9 mouse cellular contexts compared by ENCODE assay signal in the genomic region with DNA sequence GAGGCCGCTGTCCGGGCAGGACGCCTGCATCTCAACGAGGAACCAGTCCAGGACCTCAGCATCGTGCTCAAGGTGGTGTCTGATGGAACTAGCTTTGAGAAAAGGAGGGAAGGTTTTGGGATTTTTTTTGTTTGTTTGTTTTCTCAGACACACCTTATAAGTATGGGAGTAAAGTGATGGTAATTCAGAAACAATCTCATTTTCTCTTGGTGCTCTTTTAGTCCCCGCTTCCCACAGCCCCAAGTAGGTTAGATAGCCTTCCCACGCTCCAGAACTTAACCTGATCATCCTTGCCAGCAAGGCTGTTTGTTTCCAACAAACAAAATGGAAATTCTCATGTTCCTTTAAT. TPM values are rescaled to one million over a fixed set of nuclear protein-coding genes. Genes with fewer than 3 reads are reported as not detected.
DNase-seq lines count a peak whose midpoint lies in the region; ATAC-seq and TF ChIP-seq lines count a peak whose summit lies in the region.
"Had no signal": no experiment of that assay in that cellular context is flagged by ENCODE, and none has a peak within 500 bp of the region (broad histone marks: within the 10 kb centered on the region; RNA-seq: fewer than 3 reads in every experiment).

No protein-coding gene starts in this region.

- H3K4me3 ChIP-seq in kidney, embryonic 14.5 days (ENCODE audit: low read length): peak overlapping the region; percentile 96
- peak overlapping the region; percentile 52 for H3K4me3 ChIP-seq in cortical plate, adult 2 months (ENCODE audit: insufficient read depth, low read length)
- H3K4me3 ChIP-seq in midbrain, embryonic 16.5 days (ENCODE audit: low read depth, low read length): peak overlapping the region; percentile 95

- ATAC-seq in kidney, embryonic 14.5 days (ENCODE audit: low FRiP score, low TSS enrichment): no peak; the same call in 1 of the 2 replicates
- peak; percentile 31 for ATAC-seq in inflammation-experienced regulatory T-cells, adult 6 months
- ATAC-seq in midbrain, embryonic 16.5 days: no peak

- H3K4me2 ChIP-seq in kidney, embryonic 14.5 days (replicated peaks; ENCODE audit: low read depth, low read length): peak overlapping the region; percentile 76
- H3K4me2 ChIP-seq in midbrain, embryonic 16.5 days (ENCODE audit: low read length): peak overlapping the region; percentile 69

- H3K27ac ChIP-seq in kidney, embryonic 14.5 days (ENCODE audit: low read depth, low read length): peak overlapping the region; percentile 86
- H3K27ac ChIP-seq in cortical plate, adult 2 months (ENCODE audit: insufficient read depth, low read length): no peak overlapping the region
- peak overlapping the region; percentile 86 for H3K27ac ChIP-seq in midbrain, embryonic 16.5 days (ENCODE audit: low read length)

- peaks cover 21% of the 10 kb centered on the region for H3K36me3 ChIP-seq in kidney, embryonic 14.5 days (ENCODE audit: control insufficient read depth, insufficient read depth, low read length)
- H3K36me3 ChIP-seq in midbrain, embryonic 16.5 days (ENCODE audit: control insufficient read depth, insufficient read depth, low read length): peaks cover 4% of the 10 kb centered on the region

- TF ChIP-seq CTCF in cortical plate, adult 2 months (IDR thresholded peaks at IDR 0.05; ENCODE audit: extremely low read depth, insufficient read depth, low read length): no peak

- H3K27me3 ChIP-seq in kidney, embryonic 14.5 days (ENCODE audit: control insufficient read depth, insufficient read depth, low read length): no peaks in the 10 kb centered on the region
- H3K27me3 ChIP-seq in midbrain, embryonic 16.5 days (ENCODE audit: control insufficient read depth, insufficient read depth, low read depth, low read length): no peaks in the 10 kb centered on the region
- H3K27me3 ChIP-seq: Patski had no signal

- TF ChIP-seq POLR2A in cortical plate, adult 2 months (IDR thresholded peaks at IDR 0.05; ENCODE audit: extremely low read depth, insufficient read depth, low read length): no peak

- H3K9me3 ChIP-seq in kidney, embryonic 14.5 days (ENCODE audit: control insufficient read depth, low read length): no peaks in the 10 kb centered on the region
- H3K9me3 ChIP-seq in midbrain, embryonic 16.5 days (replicated peaks; ENCODE audit: control insufficient read depth, low read length, poor library complexity, severe bottlenecking): no peaks in the 10 kb centered on the region

- DNase-seq in kidney, adult 8-10 months: no peak
- DNase-seq in c-Kit-positive CD71-positive TER-119-positive erythroid progenitor cells, embryonic 14.5 days (ENCODE audit: low spot score): no peak
- no peak for DNase-seq in spleen, adult 18-20 months
- DNase-seq in retina, embryonic 14.5 days (ENCODE audit: low spot score): no peak

- no peaks in the 10 kb centered on the region for H3K4me1 ChIP-seq in kidney, embryonic 14.5 days (ENCODE audit: control insufficient read depth, insufficient read depth, low read length)
- peaks cover 1% of the 10 kb centered on the region; the same call in 1 of the 2 replicates for H3K4me1 ChIP-seq in cortical plate, adult 2 months (ENCODE audit: control insufficient read depth, insufficient read depth, low read length)
- H3K4me1 ChIP-seq in midbrain, embryonic 16.5 days (ENCODE audit: control insufficient read depth, insufficient read depth, low read length): peaks cover 9% of the 10 kb centered on the region

- 10% methylated on average over 7 of the region's 7 CpGs for WGBS in kidney, embryonic 14.5 days
- 6% methylated on average over 7 of the region's 7 CpGs for WGBS in midbrain, embryonic 16.5 days

- H3K9ac ChIP-seq in kidney, embryonic 14.5 days (ENCODE audit: low read depth, low read length): peak overlapping the region; percentile 86
- H3K9ac ChIP-seq in midbrain, embryonic 16.5 days (ENCODE audit: low read depth, low read length): peak overlapping the region; percentile 81

RNA-seq across cellular contexts. Expression of a gene that starts 0.8 kb away (rescaled TPM):
- polyA plus RNA-seq in kidney, embryonic 14.5 days (2014; fragmentation: Nextera tagmentation; extraction: Ambion mirVana): 5.8 and 6.0 TPM in 2 replicates
- polyA plus RNA-seq in cortical plate, adult 2 months (2012; rRNA removed): 4.8 and 4.9 TPM in 2 replicates
- 1 to 10 TPM; 1.6 to 2.2 (median 2.0) TPM for polyA plus RNA-seq in inflammation-experienced regulatory T-cells, adult 6 months (2017; shearing (Covaris generic))
- 4.1 and 4.5 TPM in 2 replicates for polyA plus RNA-seq in midbrain, embryonic 16.5 days (2015; fragmentation: Nextera tagmentation; extraction: Ambion mirVana)

RNA-seq across cellular contexts. Expression of a gene that starts 6.2 kb away (rescaled TPM):
- polyA plus RNA-seq in kidney, embryonic 14.5 days (2014; fragmentation: Nextera tagmentation; extraction: Ambion mirVana): 19.9 and 22.0 TPM in 2 replicates
- 44.3 and 45.1 TPM in 2 replicates for polyA plus RNA-seq in cortical plate, adult 2 months (2012; rRNA removed)
- polyA plus RNA-seq in inflammation-experienced regulatory T-cells, adult 6 months (2017; shearing (Covaris generic)): 10 to 100 TPM; 21.9 to 23.2 (median 22.8) TPM
- polyA plus RNA-seq in midbrain, embryonic 16.5 days (2015; fragmentation: Nextera tagmentation; extraction: Ambion mirVana): 40.7 and 44.6 TPM in 2 replicates

RNA-seq across cellular contexts. Expression of a gene that starts 11.5 kb away (rescaled TPM):
- 48.3 and 49.1 TPM in 2 replicates for polyA plus RNA-seq in kidney, embryonic 14.5 days (2014; fragmentation: Nextera tagmentation; extraction: Ambion mirVana)
- polyA plus RNA-seq in cortical plate, adult 2 months (2012; rRNA removed): 0.04 and 0.08 TPM in 2 replicates
- polyA plus RNA-seq in inflammation-experienced regulatory T-cells, adult 6 months (2017; shearing (Covaris generic)): 10 to 100 TPM in 1 of 3 experiments, 1 to 10 TPM in 2; 4.6 to 49.6 (median 6.9) TPM
- polyA plus RNA-seq in midbrain, embryonic 16.5 days (2015; fragmentation: Nextera tagmentation; extraction: Ambion mirVana): 4.5 and 8.4 TPM in 2 replicates
